Mouse (Mus musculus): ENCODE measurements around the gene Bicral. TPM values are rescaled to one million over a fixed set of nuclear protein-coding genes. Genes with fewer than 3 reads are reported as not detected.
A peak's percentile ranks its signal among the peaks of the same experiment; 100 is the strongest.

Gene Bicral
- polyA plus RNA-seq, 1 experiment = 11.4 TPM

DNA sequence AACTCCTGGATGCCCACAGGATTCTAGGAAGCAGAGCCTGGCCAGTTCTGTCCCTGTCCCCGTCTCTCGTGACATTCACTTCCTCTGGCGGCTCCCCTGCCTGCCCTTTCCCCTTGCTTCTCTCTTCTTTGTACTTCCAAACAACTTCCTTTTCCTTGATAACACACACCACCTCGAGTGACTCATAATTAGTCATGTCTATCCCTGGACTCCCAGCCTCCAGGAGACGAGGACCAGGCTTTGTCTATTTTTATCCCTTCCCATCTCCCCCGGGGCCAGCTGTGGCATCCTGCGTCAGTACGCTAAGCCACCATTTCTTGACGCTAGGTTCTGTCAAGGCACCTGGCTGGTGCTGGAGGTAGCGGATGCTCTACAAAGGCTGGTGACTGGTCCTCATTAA is 15.9 kb upstream of the Bicral start:
- H3K4me3 ChIP-seq (ENCODE audit: insufficient read depth, low read depth, low read length) = no peak overlapping the region
- 53% methylated on average over 10 of the region's 10 CpGs for WGBS
- DNase-seq = peak; percentile 80
- H3K36me3 ChIP-seq (ENCODE audit: control insufficient read depth, insufficient read depth, low read length) = no peaks in the 10 kb centered on the region
- no peaks in the 10 kb centered on the region for H3K27me3 ChIP-seq (replicated peaks; ENCODE audit: control insufficient read depth, insufficient read depth, low read length)
- peak overlapping the region; percentile 6; the same call in 1 of the 2 replicates for H3K27ac ChIP-seq (ENCODE audit: insufficient read depth, low read depth, low read length)
- TF ChIP-seq CTCF (conservative IDR thresholded peaks at IDR 0.05; ENCODE audit: insufficient read depth, insufficient read length, low read depth, low read length) (no peak), POLR2A (IDR thresholded peaks at IDR 0.05; ENCODE audit: low read depth, low read length) (no peak)
- H3K4me1 ChIP-seq (ENCODE audit: control insufficient read depth, insufficient read depth, low read length) = peaks cover 13% of the 10 kb centered on the region; the same call in 1 of the 2 replicates

DNA sequence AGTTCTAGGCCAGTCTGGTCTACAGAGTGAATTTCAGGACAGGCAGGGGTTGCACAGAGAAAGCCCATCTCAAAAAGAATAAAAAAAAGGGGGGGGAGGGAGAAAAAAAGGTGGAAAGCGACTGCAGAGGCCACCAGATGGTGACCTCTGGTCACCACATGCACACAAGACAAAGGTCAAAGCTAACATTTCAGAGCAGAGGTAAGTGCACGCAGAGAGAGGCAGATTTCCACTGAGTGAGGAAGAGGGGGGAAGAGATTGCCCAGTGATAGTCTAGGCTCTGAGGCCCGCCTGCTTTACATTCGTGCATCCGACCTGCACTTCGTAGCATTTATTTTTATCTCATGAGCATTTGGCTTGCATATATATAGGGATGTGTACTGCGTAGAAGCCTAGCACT is 14.5 kb upstream of the Bicral start:
- WGBS = 80% methylated on average over 7 of the region's 7 CpGs

DNA sequence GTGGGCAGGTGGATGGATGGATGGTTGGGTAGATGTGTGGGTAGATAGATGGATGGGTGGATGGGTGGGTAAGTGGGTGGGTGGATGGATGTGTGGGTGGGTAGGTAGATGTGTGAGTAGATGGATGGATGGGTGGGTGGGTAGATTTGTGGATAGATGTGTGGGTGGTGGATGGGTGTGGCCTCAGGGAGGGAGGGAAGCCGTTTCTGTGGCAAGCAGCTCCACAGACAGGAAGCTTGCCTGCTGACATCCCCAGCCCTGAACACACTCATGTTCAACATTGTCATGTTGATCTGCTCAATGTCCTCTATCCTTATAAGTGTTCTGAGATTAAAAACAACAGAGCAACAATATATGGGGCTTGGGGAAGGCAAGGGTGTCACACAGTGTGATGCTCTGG is 12.6 kb upstream of the Bicral start:
- Histone ChIP-seq H3K27ac (ENCODE audit: insufficient read depth, low read depth, low read length) (no peak overlapping the region), H3K4me1 (ENCODE audit: control insufficient read depth, insufficient read depth, low read length) (peaks cover 5% of the 10 kb centered on the region; the same call in 1 of the 2 replicates), H3K36me3 (ENCODE audit: control insufficient read depth, insufficient read depth, low read length) (no peaks in the 10 kb centered on the region), H3K4me3 (ENCODE audit: insufficient read depth, low read depth, low read length) (no peak overlapping the region), H3K27me3 (replicated peaks; ENCODE audit: control insufficient read depth, insufficient read depth, low read length) (no peaks in the 10 kb centered on the region)
- 36% methylated on average over 1 of the region's 1 CpGs for WGBS
- no peak for TF ChIP-seq CTCF (conservative IDR thresholded peaks at IDR 0.05; ENCODE audit: insufficient read depth, insufficient read length, low read depth, low read length)
- TF ChIP-seq POLR2A (IDR thresholded peaks at IDR 0.05; ENCODE audit: low read depth, low read length) = no peak
- DNase-seq = no peak

More for the DNA sequence above, 14.5 kb upstream of the Bicral start:
- Histone ChIP-seq H3K36me3 (ENCODE audit: control insufficient read depth, insufficient read depth, low read length) (no peaks in the 10 kb centered on the region), H3K27me3 (replicated peaks; ENCODE audit: control insufficient read depth, insufficient read depth, low read length) (no peaks in the 10 kb centered on the region), H3K4me1 (ENCODE audit: control insufficient read depth, insufficient read depth, low read length) (peaks cover 13% of the 10 kb centered on the region; the same call in 1 of the 2 replicates), H3K4me3 (ENCODE audit: insufficient read depth, low read depth, low read length) (no peak overlapping the region), H3K27ac (ENCODE audit: insufficient read depth, low read depth, low read length) (no peak overlapping the region)
- TF ChIP-seq CTCF (conservative IDR thresholded peaks at IDR 0.05; ENCODE audit: insufficient read depth, insufficient read length, low read depth, low read length) = no peak
- TF ChIP-seq POLR2A (IDR thresholded peaks at IDR 0.05; ENCODE audit: low read depth, low read length) = no peak
- no peak for DNase-seq

DNA sequence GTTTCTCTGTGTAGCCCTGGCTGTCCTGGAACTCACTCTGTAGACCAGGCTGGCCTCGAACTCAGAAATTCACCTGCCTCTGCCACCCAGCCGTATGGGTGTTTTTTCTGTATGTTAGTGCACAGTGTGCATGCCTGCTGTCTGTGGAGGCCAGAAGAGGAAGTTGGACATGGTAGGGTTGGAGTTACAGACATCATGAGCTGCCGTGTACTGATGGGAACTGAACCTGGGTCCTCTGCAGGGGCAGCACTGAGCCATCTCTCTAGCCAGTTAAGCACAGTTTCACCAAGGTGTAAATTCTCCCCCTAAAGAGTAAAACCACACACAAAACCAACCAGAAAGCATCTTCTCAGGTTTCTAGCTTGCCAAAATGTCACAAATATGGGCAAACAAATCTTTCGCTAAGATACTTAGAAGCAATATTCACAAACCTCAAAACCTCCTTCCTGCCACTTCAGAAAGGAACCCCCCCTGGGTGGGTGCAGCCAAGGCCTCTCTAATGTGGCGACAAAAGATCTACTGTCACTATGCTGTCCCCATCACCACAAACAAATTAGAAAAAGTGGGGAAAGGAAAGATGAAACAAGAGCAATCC is 12.0 kb upstream of the Bicral start:
- H3K4me1 ChIP-seq (ENCODE audit: control insufficient read depth, insufficient read depth, low read length) = peaks cover 5% of the 10 kb centered on the region; the same call in 1 of the 2 replicates
- no peak overlapping the region for H3K27ac ChIP-seq (ENCODE audit: insufficient read depth, low read depth, low read length)
- H3K36me3 ChIP-seq (ENCODE audit: control insufficient read depth, insufficient read depth, low read length) = no peaks in the 10 kb centered on the region
- no peak for TF ChIP-seq CTCF (conservative IDR thresholded peaks at IDR 0.05; ENCODE audit: insufficient read depth, insufficient read length, low read depth, low read length)
- no peak for TF ChIP-seq POLR2A (IDR thresholded peaks at IDR 0.05; ENCODE audit: low read depth, low read length)
- DNase-seq = no peak
- no peak overlapping the region for H3K4me3 ChIP-seq (ENCODE audit: insufficient read depth, low read depth, low read length)
- WGBS = 98% methylated on average over 5 of the region's 5 CpGs
- no peaks in the 10 kb centered on the region for H3K27me3 ChIP-seq (replicated peaks; ENCODE audit: control insufficient read depth, insufficient read depth, low read length)

DNA sequence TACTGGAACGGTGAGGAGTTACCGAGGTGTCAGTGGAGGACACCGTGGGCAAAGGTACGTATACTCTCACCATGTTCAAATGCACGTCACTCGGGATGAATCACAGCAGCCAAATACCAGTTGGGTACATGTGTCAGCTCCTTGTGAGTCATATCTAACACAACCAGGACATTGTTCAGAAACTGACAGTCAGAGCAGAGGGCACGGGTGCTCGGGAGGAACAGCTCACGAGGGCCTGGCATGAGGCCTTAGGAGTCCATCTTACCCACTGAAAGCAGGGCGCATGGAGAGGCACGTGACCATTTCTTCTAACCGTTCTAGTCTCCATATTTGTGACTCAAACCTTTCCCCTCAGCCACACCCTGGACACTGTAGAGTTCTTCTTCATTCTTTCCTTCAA is 8.6 kb upstream of the Bicral start:
- no peak overlapping the region for H3K27ac ChIP-seq (ENCODE audit: insufficient read depth, low read depth, low read length)
- H3K36me3 ChIP-seq (ENCODE audit: control insufficient read depth, insufficient read depth, low read length) = no peaks in the 10 kb centered on the region
- H3K4me1 ChIP-seq (ENCODE audit: control insufficient read depth, insufficient read depth, low read length) = no peaks in the 10 kb centered on the region
- no peak for DNase-seq
- H3K4me3 ChIP-seq (ENCODE audit: insufficient read depth, low read depth, low read length) = no peak overlapping the region
- TF ChIP-seq POLR2A (IDR thresholded peaks at IDR 0.05; ENCODE audit: low read depth, low read length) (no peak), CTCF (conservative IDR thresholded peaks at IDR 0.05; ENCODE audit: insufficient read depth, insufficient read length, low read depth, low read length) (no peak)
- no peaks in the 10 kb centered on the region for H3K27me3 ChIP-seq (replicated peaks; ENCODE audit: control insufficient read depth, insufficient read depth, low read length)
- 90% methylated on average over 12 of the region's 12 CpGs for WGBS

DNA sequence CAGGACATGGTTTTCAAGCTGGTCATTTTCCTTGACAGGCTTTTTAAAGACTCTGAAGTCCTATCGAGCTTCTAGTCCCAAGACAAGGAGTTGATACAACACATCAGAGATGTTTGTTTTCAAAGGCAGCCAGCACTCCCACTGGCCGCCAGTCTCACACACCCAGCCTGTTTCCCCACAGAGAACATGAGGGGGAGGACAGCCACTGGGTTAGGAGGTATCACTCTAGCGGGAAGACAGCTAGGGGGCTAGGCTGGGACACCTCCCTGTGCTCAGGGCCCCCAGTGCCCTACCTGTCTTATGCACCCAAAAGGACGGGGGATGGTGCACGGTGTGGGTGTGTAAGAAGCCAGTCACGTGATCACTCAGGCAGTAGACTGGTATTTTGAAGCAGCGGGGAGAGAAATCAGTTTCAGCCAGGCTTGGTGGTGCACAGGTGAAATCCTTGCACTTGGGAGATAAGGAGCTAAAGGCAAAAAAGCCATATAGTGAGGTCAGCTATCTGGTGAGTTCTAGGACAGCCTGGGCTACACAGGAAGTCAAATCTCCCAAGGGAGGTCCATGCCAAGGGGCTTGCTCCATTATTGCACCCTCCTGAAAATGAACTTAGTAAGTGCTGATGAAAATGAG is 6.4 kb upstream of the Bicral start:
- Histone ChIP-seq H3K27me3 (replicated peaks; ENCODE audit: control insufficient read depth, insufficient read depth, low read length) (no peaks in the 10 kb centered on the region), H3K36me3 (ENCODE audit: control insufficient read depth, insufficient read depth, low read length) (no peaks in the 10 kb centered on the region), H3K4me1 (ENCODE audit: control insufficient read depth, insufficient read depth, low read length) (no peaks in the 10 kb centered on the region), H3K4me3 (ENCODE audit: insufficient read depth, low read depth, low read length) (no peak overlapping the region), H3K27ac (ENCODE audit: insufficient read depth, low read depth, low read length) (no peak overlapping the region)
- no peak for TF ChIP-seq CTCF (conservative IDR thresholded peaks at IDR 0.05; ENCODE audit: insufficient read depth, insufficient read length, low read depth, low read length)
- no peak for TF ChIP-seq POLR2A (IDR thresholded peaks at IDR 0.05; ENCODE audit: low read depth, low read length)
- no peak for DNase-seq
- 58% methylated on average over 7 of the region's 7 CpGs for WGBS

DNA sequence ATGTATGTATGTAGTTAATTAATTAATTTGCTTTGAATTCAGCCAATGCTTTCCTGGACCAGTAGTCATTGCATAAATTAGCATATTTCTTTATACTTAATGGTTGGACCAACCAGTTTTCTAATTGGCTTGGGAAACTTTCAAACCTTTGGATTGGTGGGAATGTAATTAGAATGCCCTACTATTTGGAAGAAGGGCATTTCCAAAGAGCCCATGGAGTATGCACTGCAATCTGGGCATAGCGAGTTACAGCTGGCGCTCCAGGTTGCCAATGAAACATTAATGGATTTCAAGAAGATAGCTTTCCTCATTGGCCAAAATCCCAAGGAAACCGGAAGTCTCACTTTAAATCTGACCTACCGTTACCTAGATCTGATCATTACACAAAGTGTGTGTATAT is 1.8 kb upstream of the Bicral start:
- Histone ChIP-seq H3K4me1 (ENCODE audit: control insufficient read depth, insufficient read depth, low read length) (peaks cover 3% of the 10 kb centered on the region; the same call in 1 of the 2 replicates), H3K27me3 (replicated peaks; ENCODE audit: control insufficient read depth, insufficient read depth, low read length) (no peaks in the 10 kb centered on the region), H3K36me3 (ENCODE audit: control insufficient read depth, insufficient read depth, low read length) (no peaks in the 10 kb centered on the region), H3K4me3 (ENCODE audit: insufficient read depth, low read depth, low read length) (no peak overlapping the region), H3K27ac (ENCODE audit: insufficient read depth, low read depth, low read length) (no peak overlapping the region)
- TF ChIP-seq CTCF (conservative IDR thresholded peaks at IDR 0.05; ENCODE audit: insufficient read depth, insufficient read length, low read depth, low read length) (no peak), POLR2A (IDR thresholded peaks at IDR 0.05; ENCODE audit: low read depth, low read length) (no peak)
- no peak for DNase-seq
- WGBS = 79% methylated on average over 4 of the region's 4 CpGs
